Mouse (Mus musculus) limb, embryonic 11.5 days (tissue): ENCODE results near the gene Meltf. TPM values are rescaled to one million over a fixed set of nuclear protein-coding genes. Genes with fewer than 3 reads are reported as not detected.

ENCODE experiments used
- ATAC-seq: fragments of 200-750 bp; cut with Nextera tagmentation; 2 replicates; pipeline ENCODE4 v1.8.0; 2017; ENCODE audit warnings: low read depth; ENCODE audit not compliant: insufficient number of reproducible peaks, low FRiP score, low TSS enrichment
- DNase-seq: peaks from one replicate; pipeline ENCODE4 v3.0.0-alpha.2; 2015; ENCODE audit warnings: low spot score
- H3K27ac ChIP-seq: fragments of 300-500 bp; sonication (generic); replicated peaks from 2 replicates; pipeline ENCODE4 v1.5.1; 2014; ENCODE audit warnings: low read depth, mild to moderate bottlenecking, low read length
- H3K27me3 ChIP-seq: fragments of 300-500 bp; sonication (generic); 2 replicates; pipeline ENCODE4 v1.6.1; 2014; ENCODE audit warnings: mild to moderate bottlenecking, low read length, mixed read lengths; ENCODE audit not compliant: control insufficient read depth, insufficient read depth
- H3K36me3 ChIP-seq: fragments of 300-500 bp; sonication (generic); 2 replicates; pipeline ENCODE4 v1.6.1; 2014; ENCODE audit warnings: mild to moderate bottlenecking, low read length, moderate library complexity, mixed read lengths; ENCODE audit not compliant: control insufficient read depth, insufficient read depth
- H3K4me1 ChIP-seq: fragments of 300-500 bp; sonication (generic); 2 replicates; pipeline ENCODE4 v1.6.1; 2014; ENCODE audit warnings: low read length, mixed read lengths; ENCODE audit not compliant: control insufficient read depth, insufficient read depth
- H3K4me2 ChIP-seq: fragments of 300-500 bp; sonication (generic); 2 replicates; pipeline ENCODE4 v1.6.1; 2014; ENCODE audit warnings: low read depth, mild to moderate bottlenecking, moderate library complexity; ENCODE audit not compliant: severe bottlenecking
- H3K4me3 ChIP-seq: fragments of 300-500 bp; sonication (generic); 2 replicates; pipeline ENCODE4 v1.5.1; 2014; ENCODE audit warnings: low read depth, low read length
- H3K9ac ChIP-seq: fragments of 300-500 bp; sonication (generic); 2 replicates; pipeline ENCODE4 v1.6.1; 2014; ENCODE audit warnings: mild to moderate bottlenecking, low read length
- H3K9me3 ChIP-seq: fragments of 300-500 bp; sonication (generic); 2 replicates; pipeline ENCODE4 v1.6.1; 2016; ENCODE audit warnings: low read length; ENCODE audit not compliant: control insufficient read depth
- WGBS: fragments of 180-500 bp; shearing (Covaris S2); extraction: QIAGEN DNeasy Blood & Tissue Kit; methylation state at CpG from one replicate; pipeline ENCODE4 v1.1.7; 2014; 5-methylcytosine and 5-hydroxymethylcytosine counted together
- polyA plus RNA-seq: library from polyadenylated mRNA; unstranded; fragments of >200 nt; fragmentation: Nextera tagmentation; extraction: Ambion mirVana; gene quantifications from 2 replicates; pipeline ENCODE4 v1.2.1, GENCODE M21; 2014

Gene Meltf
- polyA plus RNA-seq, 1 experiment from 2014 or later, result 0.23 TPM

DNA sequence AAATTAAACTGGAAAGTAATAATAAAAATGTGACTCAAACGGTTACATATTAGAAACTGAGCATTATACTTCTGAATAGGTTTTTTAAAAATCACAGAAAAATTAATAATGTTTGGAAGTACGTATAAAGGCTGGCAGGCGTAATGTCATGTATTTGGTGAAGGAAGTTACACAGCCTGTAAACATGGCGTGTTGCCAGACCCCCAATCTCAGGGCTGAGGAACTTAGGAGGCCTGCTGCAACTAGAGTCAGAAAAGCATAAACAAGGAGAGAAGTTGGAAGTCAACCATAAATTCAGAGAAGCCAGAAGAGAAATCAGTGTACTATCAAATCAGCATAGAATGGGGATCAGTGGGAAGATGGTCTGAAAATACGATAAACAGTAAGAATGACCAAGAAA is 14.7 kb upstream of the Meltf start:
- Histone ChIP-seq H3K4me2 (no peak overlapping the region), H3K36me3 (peaks cover 15% of the 10 kb centered on the region), H3K9me3 (no peaks in the 10 kb centered on the region; the same call in 1 of the 2 replicates), H3K4me3 (no peak overlapping the region), H3K27me3 (no peaks in the 10 kb centered on the region), H3K9ac (no peak overlapping the region), H3K4me1 (no peaks in the 10 kb centered on the region), H3K27ac (no peak overlapping the region)
- no peak for ATAC-seq
- WGBS, result 95% methylated on average over 5 of the region's 5 CpGs
- no peak for DNase-seq

DNA sequence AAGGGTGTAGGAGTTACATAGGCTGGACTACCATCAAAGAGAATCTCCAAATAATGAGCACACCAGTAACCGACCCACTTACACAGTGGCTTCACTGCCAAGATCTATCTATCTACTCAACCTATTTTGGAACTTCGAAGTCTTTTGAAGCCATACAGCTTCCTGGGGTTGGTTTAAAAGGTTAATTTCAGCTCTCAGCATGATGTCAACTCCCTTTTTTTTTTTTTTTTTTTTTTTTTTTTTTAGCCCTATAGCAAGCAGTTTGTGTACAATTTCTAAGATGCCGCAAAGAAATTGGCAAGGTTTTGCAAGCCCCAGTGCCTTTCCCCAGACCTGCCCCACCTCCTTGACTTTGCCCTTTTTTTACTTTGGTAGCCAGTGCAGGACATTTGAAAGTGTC is 13.4 kb upstream of the Meltf start:
- H3K27ac ChIP-seq, result no peak overlapping the region
- WGBS, result 83% methylated on average over 3 of the region's 3 CpGs
- no peak overlapping the region for H3K4me3 ChIP-seq
- H3K36me3 ChIP-seq, result peaks cover 16% of the 10 kb centered on the region
- DNase-seq, result no peak
- H3K4me2 ChIP-seq, result no peak overlapping the region
- no peak for ATAC-seq
- no peaks in the 10 kb centered on the region; the same call in 1 of the 2 replicates for H3K9me3 ChIP-seq
- H3K27me3 ChIP-seq, result no peaks in the 10 kb centered on the region
- H3K9ac ChIP-seq, result no peak overlapping the region
- H3K4me1 ChIP-seq, result no peaks in the 10 kb centered on the region

DNA sequence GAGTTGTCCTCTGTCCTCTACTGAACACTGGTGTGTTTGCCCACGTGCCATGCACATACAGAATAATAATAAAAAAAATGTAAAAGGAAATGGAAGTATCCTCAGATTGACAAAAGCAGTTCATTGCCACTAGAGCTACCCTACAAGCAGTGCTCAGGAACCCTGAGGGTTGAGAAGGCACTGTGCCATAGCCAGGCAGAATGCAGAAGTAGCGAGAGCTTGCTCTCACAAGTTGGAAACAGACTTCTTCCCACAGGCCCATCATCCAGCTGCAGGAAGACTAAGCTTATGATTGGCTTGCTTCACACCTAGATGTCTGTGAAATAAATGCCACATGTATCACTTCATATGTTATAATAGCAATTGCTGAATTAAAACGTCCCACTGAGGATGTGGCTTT is 11.7 kb upstream of the Meltf start:
- peaks cover 9% of the 10 kb centered on the region for H3K36me3 ChIP-seq
- H3K27ac ChIP-seq, result no peak overlapping the region
- H3K9me3 ChIP-seq, result no peaks in the 10 kb centered on the region
- H3K4me3 ChIP-seq, result no peak overlapping the region
- 92% methylated on average over 3 of the region's 3 CpGs for whole genome bisulfite sequencing
- H3K4me2 ChIP-seq, result no peak overlapping the region
- DNase-seq, result no peak
- H3K9ac ChIP-seq, result no peak overlapping the region
- H3K4me1 ChIP-seq, result no peaks in the 10 kb centered on the region
- H3K27me3 ChIP-seq, result no peaks in the 10 kb centered on the region
- no peak for ATAC-seq

DNA sequence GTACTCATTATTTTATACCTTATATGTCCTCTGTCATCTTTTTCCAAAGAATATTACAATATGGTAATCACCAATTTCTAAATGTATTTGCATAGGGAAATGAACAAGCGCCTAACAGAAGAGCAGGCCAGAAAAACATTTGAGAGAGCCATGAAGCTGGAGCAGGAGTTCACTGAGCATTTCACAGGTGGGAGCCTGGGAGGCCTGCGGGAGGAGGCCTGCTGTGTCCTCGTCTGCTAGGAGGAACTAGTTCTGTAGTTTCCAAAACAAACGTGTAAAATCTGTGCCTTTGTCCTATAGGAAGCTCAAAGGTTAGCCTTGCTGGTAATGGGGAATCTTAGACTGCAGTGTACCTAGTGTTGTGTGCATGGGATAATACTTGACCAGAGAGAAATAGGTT is 10.9 kb upstream of the Meltf start:
- DNase-seq (no peak), ATAC-seq (no peak)
- no peak overlapping the region for H3K4me3 ChIP-seq
- no peak overlapping the region for H3K27ac ChIP-seq
- H3K4me1 ChIP-seq, result no peaks in the 10 kb centered on the region
- 88% methylated on average over 4 of the region's 4 CpGs for WGBS
- no peaks in the 10 kb centered on the region for H3K9me3 ChIP-seq
- H3K4me2 ChIP-seq, result no peak overlapping the region
- no peaks in the 10 kb centered on the region for H3K27me3 ChIP-seq
- H3K9ac ChIP-seq, result no peak overlapping the region
- H3K36me3 ChIP-seq, result peaks cover 9% of the 10 kb centered on the region

DNA sequence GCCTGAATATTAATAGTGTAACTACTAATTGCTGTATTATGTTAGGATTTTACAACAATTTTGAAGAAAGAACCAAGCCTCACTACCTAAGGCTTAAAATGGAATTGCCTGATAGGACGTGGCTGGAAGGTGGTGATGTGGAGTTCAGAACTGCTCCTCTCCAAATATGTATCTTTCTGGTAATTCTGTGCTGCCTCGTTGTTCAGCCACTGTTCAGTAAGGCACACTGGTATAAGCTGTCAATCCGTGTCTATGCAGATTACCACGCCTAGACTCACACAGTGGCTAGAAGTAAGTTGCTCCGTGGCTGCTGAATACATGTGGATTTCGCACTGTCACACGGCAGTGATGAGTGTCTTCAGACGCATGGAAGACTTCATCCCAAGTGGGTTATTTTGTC is 4.9 kb upstream of the Meltf start:
- ATAC-seq (no peak), DNase-seq (no peak)
- peaks cover 4% of the 10 kb centered on the region; the same call in 1 of the 2 replicates for H3K36me3 ChIP-seq
- no peaks in the 10 kb centered on the region for H3K9me3 ChIP-seq
- 94% methylated on average over 8 of the region's 8 CpGs for WGBS
- H3K9ac ChIP-seq, result no peak overlapping the region
- no peaks in the 10 kb centered on the region for H3K4me1 ChIP-seq
- no peak overlapping the region for H3K4me3 ChIP-seq
- no peaks in the 10 kb centered on the region for H3K27me3 ChIP-seq
- H3K4me2 ChIP-seq, result no peak overlapping the region
- no peak overlapping the region for H3K27ac ChIP-seq

DNA sequence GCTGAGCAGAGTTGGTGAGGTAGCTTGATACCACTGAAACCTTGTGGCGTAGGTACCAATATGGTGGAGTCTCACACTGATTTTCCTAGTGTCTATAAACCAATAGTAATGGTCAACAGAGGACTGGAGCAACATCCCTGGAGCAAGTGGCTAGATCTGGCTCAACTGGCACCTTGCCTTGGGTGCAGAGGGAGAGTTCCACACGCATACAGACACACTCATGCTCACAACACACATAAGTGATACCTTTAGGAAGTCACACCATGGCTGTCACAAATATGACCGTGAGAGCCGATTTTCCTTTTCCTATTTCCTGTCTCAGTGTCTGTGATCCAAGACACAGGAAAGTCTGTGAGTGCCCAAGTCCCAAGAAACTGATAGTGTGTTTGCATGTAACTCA is 3.2 kb upstream of the Meltf start:
- no peak for DNase-seq

DNA sequence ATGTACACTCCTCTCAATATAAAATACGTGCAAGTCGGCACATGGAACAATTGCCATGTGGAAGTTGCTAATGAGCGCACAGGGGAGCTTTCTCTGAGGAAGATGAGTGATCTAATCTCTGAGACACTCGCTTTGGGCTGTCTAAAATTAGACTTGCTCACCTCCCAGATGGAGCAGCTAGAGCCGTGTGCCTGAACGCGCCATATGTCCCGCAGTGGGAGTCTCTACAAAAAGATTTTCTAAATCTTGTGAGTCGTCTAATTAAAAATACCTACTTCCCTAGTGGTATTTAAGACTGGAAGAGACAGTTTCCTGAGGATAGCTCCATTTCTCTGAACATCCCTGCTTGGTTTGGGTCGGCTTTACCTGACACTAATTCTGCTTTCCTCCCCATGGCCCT is 2.2 kb upstream of the Meltf start:
- DNase-seq (no peak), ATAC-seq (no peak)
- no peak overlapping the region for H3K9ac ChIP-seq
- H3K4me1 ChIP-seq, result peaks cover 3% of the 10 kb centered on the region; the same call in 1 of the 2 replicates
- no peak overlapping the region for H3K4me3 ChIP-seq
- H3K9me3 ChIP-seq, result no peaks in the 10 kb centered on the region
- H3K27ac ChIP-seq, result no peak overlapping the region
- H3K36me3 ChIP-seq, result no peaks in the 10 kb centered on the region; the same call in 1 of the 2 replicates
- WGBS, result 85% methylated on average over 10 of the region's 10 CpGs
- H3K4me2 ChIP-seq, result no peak overlapping the region
- no peaks in the 10 kb centered on the region for H3K27me3 ChIP-seq

More for the DNA sequence above, 3.2 kb upstream of the Meltf start:
- WGBS, result 95% methylated on average over 4 of the region's 4 CpGs
- Histone ChIP-seq H3K4me3 (no peak overlapping the region), H3K36me3 (peaks cover 2% of the 10 kb centered on the region; the same call in 1 of the 2 replicates), H3K9ac (no peak overlapping the region), H3K4me2 (no peak overlapping the region), H3K27ac (no peak overlapping the region), H3K9me3 (no peaks in the 10 kb centered on the region), H3K4me1 (peaks cover 3% of the 10 kb centered on the region; the same call in 1 of the 2 replicates), H3K27me3 (no peaks in the 10 kb centered on the region)
- no peak for ATAC-seq

DNA sequence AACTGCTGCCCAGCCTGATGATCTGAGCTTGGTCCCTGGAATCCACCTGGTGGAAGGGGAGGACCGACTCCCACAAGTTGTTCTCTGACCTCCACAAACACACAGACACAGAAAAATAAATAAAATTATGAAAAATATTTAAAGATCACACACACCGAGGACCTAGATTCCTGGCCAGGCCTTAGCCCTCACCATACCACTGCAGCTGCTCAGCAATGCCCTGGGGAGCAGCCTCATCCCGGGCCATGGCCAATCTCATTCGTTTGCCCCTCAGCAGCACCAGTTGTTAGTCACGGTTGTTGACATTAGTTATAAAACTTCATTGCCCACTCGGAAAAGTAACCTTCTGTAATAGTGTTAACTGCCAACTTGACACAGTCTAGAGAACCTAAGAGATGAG is 558 bp upstream of the Meltf start:
- no peak for ATAC-seq
- no peak overlapping the region for H3K27ac ChIP-seq
- H3K4me2 ChIP-seq, result no peak overlapping the region
- H3K9ac ChIP-seq, result no peak overlapping the region
- H3K4me1 ChIP-seq, result peaks cover 3% of the 10 kb centered on the region; the same call in 1 of the 2 replicates
- no peaks in the 10 kb centered on the region for H3K9me3 ChIP-seq
- H3K4me3 ChIP-seq, result no peak overlapping the region
- no peaks in the 10 kb centered on the region for H3K27me3 ChIP-seq
- no peaks in the 10 kb centered on the region; the same call in 1 of the 2 replicates for H3K36me3 ChIP-seq
- no peak for DNase-seq
- 70% methylated on average over 6 of the region's 6 CpGs for WGBS

DNA sequence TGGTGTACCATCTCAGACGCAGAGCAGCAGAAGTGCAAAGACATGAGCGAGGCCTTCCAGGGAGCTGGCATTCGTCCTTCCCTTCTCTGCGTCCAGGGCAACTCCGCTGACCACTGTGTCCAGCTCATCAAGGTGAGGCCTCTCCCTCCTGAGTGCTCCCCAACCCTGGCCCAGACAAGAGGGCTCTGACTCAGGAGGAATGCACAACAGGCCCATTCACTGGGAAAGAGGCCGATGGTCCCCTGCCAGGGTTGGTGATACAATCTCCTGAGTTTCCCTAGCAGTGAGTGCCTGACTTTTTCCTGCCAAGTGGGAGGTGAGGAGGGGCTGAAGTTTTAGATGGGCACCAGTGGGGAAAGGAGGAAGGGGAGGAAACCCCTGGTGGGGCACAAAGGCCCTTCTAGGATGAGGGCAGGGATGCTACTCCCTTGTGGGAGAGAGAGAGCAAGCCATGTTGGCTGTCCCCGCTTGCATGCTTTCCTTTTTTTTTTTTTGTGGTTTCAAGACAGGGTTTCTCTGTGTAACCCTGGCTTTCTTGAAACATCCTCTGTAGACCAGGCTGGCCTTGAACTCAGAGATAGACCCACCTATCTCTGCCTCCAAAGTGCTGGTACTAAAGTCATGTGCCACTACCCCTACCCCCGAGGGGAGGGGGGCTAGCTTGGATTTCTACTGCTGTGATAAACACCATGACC is 1.7 kb downstream of the Meltf start:
- H3K4me2 ChIP-seq, result no peak overlapping the region
- no peaks in the 10 kb centered on the region for H3K36me3 ChIP-seq
- ATAC-seq (no peak), DNase-seq (no peak)
- H3K9me3 ChIP-seq, result no peaks in the 10 kb centered on the region
- H3K9ac ChIP-seq, result no peak overlapping the region
- 88% methylated on average over 8 of the region's 8 CpGs for WGBS
- peaks cover 6% of the 10 kb centered on the region; the same call in 1 of the 2 replicates for H3K4me1 ChIP-seq
- H3K27ac ChIP-seq, result no peak overlapping the region
- no peaks in the 10 kb centered on the region for H3K27me3 ChIP-seq
- H3K4me3 ChIP-seq, result no peak overlapping the region
